Mouse (Mus musculus): ENCODE results near the gene Pglyrp1. TPM values are rescaled to one million over a fixed set of nuclear protein-coding genes. Genes with fewer than 3 reads are reported as not detected.

Pglyrp1 gene
- polyA plus RNA-seq, 1 experiment, result 0.11 TPM

DNA sequence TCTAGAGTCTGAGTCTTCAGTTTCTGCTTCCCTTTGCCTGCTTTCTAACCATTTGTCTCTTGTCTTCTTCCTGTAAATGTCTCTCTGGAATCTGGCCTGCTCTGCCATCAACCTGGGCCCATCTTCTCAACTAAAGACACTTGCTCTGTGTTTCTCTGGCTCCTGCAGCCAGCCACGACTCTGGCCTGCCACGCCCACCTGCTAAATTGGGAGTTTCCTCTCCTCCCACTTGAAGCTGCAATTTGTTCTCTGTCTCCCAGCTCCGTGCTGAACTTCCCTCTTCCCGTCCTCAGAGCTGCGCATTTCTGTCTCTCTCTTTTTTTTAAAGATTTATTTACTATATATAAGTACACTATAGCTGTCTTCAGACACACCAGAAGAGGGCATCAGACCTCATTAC, 26.3 kb upstream of the Pglyrp1 start:
- no peaks in the 10 kb centered on the region for H3K36me3 ChIP-seq (ENCODE audit: control insufficient read depth)
- TF ChIP-seq GATA1 (IDR thresholded peaks at IDR 0.05; ENCODE audit: low read length), result no peak
- TF ChIP-seq TAL1 (IDR thresholded peaks at IDR 0.05; ENCODE audit: low read length), result no peak
- no peaks in the 10 kb centered on the region for H3K27me3 ChIP-seq (ENCODE audit: control insufficient read depth)
- H3K4me3 ChIP-seq (replicated peaks), result no peak overlapping the region
- no peaks in the 10 kb centered on the region for H3K9me3 ChIP-seq (ENCODE audit: control insufficient read depth, low read length)
- H3K4me1 ChIP-seq (ENCODE audit: control insufficient read depth), result peaks cover 4% of the 10 kb centered on the region

DNA sequence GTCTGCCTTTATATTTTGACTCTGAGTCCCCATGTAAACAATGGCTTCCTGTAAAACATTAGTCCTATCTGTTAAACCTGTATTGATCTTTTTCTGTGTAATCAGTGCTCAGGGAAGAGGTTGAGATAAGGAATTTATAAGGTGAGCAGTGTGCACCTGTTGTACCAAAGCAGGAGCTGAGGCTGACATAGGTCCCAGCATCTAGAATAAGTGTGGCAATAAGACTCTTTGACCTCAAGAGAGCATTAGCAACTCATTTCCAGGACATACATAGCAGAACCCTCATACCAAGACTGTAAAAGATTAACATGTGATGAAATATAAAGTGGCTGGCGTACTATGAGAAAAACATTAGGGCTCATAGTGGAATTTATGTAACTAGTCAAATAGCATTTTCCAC, 22.7 kb upstream of the Pglyrp1 start:
- no peaks in the 10 kb centered on the region for H3K9me3 ChIP-seq (ENCODE audit: control insufficient read depth, low read length)
- no peak for TF ChIP-seq TAL1 (IDR thresholded peaks at IDR 0.05; ENCODE audit: low read length)
- no peak for TF ChIP-seq GATA1 (IDR thresholded peaks at IDR 0.05; ENCODE audit: low read length)
- H3K4me1 ChIP-seq (ENCODE audit: control insufficient read depth), result no peaks in the 10 kb centered on the region
- H3K36me3 ChIP-seq (ENCODE audit: control insufficient read depth), result no peaks in the 10 kb centered on the region
- no peaks in the 10 kb centered on the region for H3K27me3 ChIP-seq (ENCODE audit: control insufficient read depth)
- no peak overlapping the region for H3K4me3 ChIP-seq (replicated peaks)

DNA sequence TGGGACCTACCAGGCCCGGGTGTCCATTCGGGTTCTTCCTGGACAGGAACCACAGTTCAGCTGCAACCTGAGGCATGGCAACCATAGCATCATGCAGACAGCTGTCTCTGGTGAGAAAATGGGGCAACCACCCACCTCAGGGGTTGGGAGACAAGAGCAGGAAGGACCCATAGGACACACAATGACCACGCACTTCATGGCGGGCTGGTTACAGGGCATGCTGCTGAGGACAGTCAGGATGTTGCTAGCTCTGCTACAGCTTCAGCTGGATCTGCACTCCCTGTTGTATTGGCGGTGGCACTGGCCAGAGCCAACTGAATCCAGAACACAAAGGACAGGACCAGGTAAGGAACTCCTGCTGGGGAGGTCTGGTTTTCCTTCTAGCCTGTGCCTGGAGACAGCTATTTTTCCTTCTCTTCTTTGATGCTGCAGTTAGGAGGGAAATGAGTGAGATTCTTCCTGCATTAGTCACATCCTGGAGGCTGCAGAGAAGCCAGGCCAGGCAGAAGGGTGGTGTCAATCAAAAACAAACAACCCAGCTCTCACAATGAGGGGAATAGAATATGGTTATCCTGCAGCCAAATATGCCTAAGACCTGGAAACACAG, 12.7 kb upstream of the Pglyrp1 start:
- H3K9me3 ChIP-seq (ENCODE audit: control insufficient read depth, low read length), result peaks cover 3% of the 10 kb centered on the region; the same call in 1 of the 2 replicates
- TF ChIP-seq GATA1 (IDR thresholded peaks at IDR 0.05; ENCODE audit: low read length) (no peak), TAL1 (IDR thresholded peaks at IDR 0.05; ENCODE audit: low read length) (no peak)
- H3K36me3 ChIP-seq (ENCODE audit: control insufficient read depth), result no peaks in the 10 kb centered on the region
- no peaks in the 10 kb centered on the region for H3K4me1 ChIP-seq (ENCODE audit: control insufficient read depth)
- H3K4me3 ChIP-seq (replicated peaks), result no peak overlapping the region
- no peaks in the 10 kb centered on the region for H3K27me3 ChIP-seq (ENCODE audit: control insufficient read depth)

DNA sequence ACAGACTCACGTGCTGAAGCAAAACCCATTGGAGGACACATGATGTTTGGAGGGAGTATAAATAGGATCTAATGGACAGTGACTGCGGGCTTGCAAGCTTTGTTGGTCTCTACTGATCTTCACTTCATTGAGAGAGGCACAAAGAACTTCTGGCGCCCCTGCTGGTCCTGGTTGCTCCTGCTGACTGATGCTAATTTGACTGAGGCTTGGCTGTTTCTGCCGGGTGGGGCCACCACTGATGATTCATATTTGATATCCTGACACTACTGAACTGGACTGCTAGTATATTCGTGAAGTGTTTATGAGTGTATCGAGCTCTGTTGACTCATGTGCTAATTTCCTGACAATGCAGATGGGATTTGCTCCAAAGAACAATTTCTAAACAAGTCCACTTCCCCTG, 8.3 kb upstream of the Pglyrp1 start:
- Histone ChIP-seq H3K4me3 (replicated peaks) (no peak overlapping the region), H3K36me3 (ENCODE audit: control insufficient read depth) (no peaks in the 10 kb centered on the region), H3K27me3 (ENCODE audit: control insufficient read depth) (no peaks in the 10 kb centered on the region), H3K9me3 (ENCODE audit: control insufficient read depth, low read length) (peaks cover 13% of the 10 kb centered on the region), H3K4me1 (ENCODE audit: control insufficient read depth) (no peaks in the 10 kb centered on the region)
- no peak for TF ChIP-seq TAL1 (IDR thresholded peaks at IDR 0.05; ENCODE audit: low read length)

DNA sequence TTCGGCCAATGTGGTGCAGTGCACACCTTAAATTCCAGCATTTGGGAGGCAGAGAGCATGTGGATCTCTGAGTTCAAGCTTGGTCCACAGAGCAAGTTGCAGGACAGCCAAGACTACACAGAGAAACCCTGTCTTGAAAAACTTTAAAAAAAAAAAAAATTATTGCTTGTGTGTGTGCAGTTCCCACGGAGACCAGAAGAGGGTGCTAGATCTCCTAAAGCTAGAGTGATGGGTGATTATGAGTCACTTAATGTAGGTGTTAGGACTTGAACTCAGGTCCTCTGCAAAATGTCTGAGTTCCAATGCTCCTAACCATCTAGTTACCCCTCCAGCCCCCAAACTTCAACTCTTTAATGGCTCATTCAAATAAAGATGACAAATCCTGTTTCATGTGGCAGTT, 2.6 kb upstream of the Pglyrp1 start:
- Histone ChIP-seq H3K4me1 (ENCODE audit: control insufficient read depth) (no peaks in the 10 kb centered on the region), H3K4me3 (replicated peaks) (no peak overlapping the region), H3K9me3 (ENCODE audit: control insufficient read depth, low read length) (peaks cover 15% of the 10 kb centered on the region), H3K36me3 (ENCODE audit: control insufficient read depth) (no peaks in the 10 kb centered on the region), H3K27me3 (ENCODE audit: control insufficient read depth) (peaks cover 8% of the 10 kb centered on the region)
- no peak for TF ChIP-seq TAL1 (IDR thresholded peaks at IDR 0.05; ENCODE audit: low read length)
- TF ChIP-seq GATA1 (IDR thresholded peaks at IDR 0.05; ENCODE audit: low read length), result no peak

DNA sequence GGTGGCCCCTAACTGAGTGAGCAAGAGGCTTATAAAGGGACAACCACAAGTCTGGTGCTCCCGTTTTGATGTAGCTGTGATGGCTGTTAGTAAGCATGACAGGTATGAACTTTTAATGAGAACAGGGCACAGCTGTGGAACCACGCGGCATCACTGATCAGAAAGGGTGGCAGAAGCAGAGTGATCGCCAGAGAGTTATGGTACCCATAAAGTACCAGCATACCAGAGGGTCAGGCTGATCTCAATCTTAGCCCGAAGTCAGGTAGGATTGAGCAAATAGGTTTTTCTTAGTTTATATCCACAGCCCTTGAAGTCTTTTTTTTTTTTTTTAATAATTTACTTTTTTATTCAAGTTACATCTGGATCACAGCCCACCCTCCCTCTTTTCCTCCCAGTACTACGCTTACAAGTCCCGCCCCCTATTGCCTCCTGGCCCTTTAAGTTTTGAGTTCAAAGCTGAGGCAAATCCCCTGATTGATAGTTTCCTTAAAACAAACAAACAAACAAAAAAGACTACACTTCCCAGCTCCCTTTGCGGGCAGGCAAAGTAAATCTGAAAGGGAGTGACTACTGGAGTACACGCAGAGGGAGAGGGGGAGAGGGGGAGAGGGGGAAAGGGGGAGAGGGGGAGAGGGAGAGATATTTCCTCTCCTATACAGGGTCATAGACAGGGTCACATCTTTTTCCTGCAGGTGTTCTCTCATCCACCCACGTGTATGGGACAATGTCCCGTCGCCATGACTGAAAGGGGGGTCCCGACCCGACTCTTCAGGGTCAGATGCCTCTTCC, 1.1 kb downstream of the Pglyrp1 start:
- no peak for TF ChIP-seq GATA1 (IDR thresholded peaks at IDR 0.05; ENCODE audit: low read length)
- no peak for TF ChIP-seq TAL1 (IDR thresholded peaks at IDR 0.05; ENCODE audit: low read length)
- peaks cover 7% of the 10 kb centered on the region for H3K9me3 ChIP-seq (ENCODE audit: control insufficient read depth, low read length)
- H3K4me3 ChIP-seq (replicated peaks), result no peak overlapping the region

DNA sequence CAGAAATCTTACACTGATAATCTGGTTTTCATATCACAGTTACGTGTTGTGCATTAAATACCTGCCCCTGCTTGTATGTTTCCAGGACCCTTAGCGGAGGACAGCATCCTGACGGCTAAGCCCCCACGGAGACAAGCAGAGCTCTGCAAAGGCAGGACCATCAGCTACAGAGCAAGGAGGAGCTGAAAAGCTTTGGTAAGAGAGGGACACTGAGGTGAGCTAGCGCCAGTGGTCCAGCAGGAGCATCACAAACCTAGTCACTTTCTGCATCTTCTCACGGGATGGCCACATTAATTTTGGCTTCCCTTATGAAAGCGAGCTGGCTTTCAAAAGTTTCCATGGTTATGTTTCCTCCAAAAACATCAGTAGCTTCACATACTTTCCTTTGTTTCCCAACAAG, 1.7 kb downstream of the Pglyrp1 start:
- no peaks in the 10 kb centered on the region for H3K4me1 ChIP-seq (ENCODE audit: control insufficient read depth)
- peaks cover 8% of the 10 kb centered on the region for H3K27me3 ChIP-seq (ENCODE audit: control insufficient read depth)
- H3K9me3 ChIP-seq (ENCODE audit: control insufficient read depth, low read length), result peaks cover 5% of the 10 kb centered on the region
- TF ChIP-seq TAL1 (IDR thresholded peaks at IDR 0.05; ENCODE audit: low read length) (no peak), GATA1 (IDR thresholded peaks at IDR 0.05; ENCODE audit: low read length) (no peak)
- no peaks in the 10 kb centered on the region for H3K36me3 ChIP-seq (ENCODE audit: control insufficient read depth)
- no peak overlapping the region for H3K4me3 ChIP-seq (replicated peaks)

More for the DNA sequence above, 1.1 kb downstream of the Pglyrp1 start:
- no peaks in the 10 kb centered on the region for H3K36me3 ChIP-seq (ENCODE audit: control insufficient read depth)
- peaks cover 8% of the 10 kb centered on the region for H3K27me3 ChIP-seq (ENCODE audit: control insufficient read depth)
- H3K4me1 ChIP-seq (ENCODE audit: control insufficient read depth), result no peaks in the 10 kb centered on the region

DNA sequence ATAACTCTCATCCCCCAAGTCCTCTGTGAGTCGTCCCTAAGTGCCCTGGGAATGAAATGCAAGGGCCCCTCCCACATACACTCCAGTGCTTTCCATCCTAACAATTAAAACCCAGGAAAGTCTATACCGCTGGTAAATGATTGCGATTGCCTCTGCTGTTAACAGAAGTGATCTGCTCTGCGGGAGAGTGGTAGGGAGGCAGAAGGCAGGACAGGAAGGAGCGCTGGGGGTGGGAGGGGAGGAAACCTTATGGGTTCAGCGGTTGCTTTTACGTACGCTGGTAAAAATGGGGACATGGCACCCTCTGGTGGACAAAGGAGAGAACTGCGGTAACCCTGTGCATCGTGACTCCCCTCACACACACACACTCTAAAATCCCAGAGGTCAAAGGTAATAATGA, 2.1 kb downstream of the Pglyrp1 start:
- Histone ChIP-seq H3K36me3 (ENCODE audit: control insufficient read depth) (no peaks in the 10 kb centered on the region), H3K9me3 (ENCODE audit: control insufficient read depth, low read length) (peaks cover 3% of the 10 kb centered on the region; the same call in 1 of the 2 replicates), H3K4me3 (replicated peaks) (no peak overlapping the region), H3K4me1 (ENCODE audit: control insufficient read depth) (no peaks in the 10 kb centered on the region), H3K27me3 (ENCODE audit: control insufficient read depth) (peaks cover 8% of the 10 kb centered on the region)
- TF ChIP-seq GATA1 (IDR thresholded peaks at IDR 0.05; ENCODE audit: low read length), result no peak
- no peak for TF ChIP-seq TAL1 (IDR thresholded peaks at IDR 0.05; ENCODE audit: low read length)

DNA sequence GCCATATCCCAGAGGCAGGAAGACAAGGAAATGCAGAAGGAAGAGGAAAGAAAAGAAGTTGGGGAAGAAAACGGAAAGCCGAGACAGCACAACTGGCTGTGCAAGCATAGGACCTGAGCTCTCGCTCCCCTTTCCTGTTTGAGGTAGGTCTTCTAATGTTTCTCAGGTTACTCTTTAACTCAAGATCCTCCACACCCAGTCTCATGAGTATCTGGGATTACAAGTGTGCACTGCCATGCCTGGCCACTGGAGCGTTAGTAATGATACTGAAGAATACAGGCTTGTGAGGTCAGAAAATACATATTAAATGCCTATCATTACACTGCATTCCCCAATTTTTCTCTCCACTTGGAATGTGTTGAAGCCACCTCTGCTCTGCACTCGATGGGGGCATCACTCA, 4.2 kb downstream of the Pglyrp1 start:
- no peak overlapping the region for H3K4me3 ChIP-seq (replicated peaks)
- no peak for TF ChIP-seq TAL1 (IDR thresholded peaks at IDR 0.05; ENCODE audit: low read length)
- TF ChIP-seq GATA1 (IDR thresholded peaks at IDR 0.05; ENCODE audit: low read length), result no peak
- peaks cover 8% of the 10 kb centered on the region for H3K27me3 ChIP-seq (ENCODE audit: control insufficient read depth)

More for the DNA sequence above, 4.2 kb downstream of the Pglyrp1 start:
- no peaks in the 10 kb centered on the region for H3K4me1 ChIP-seq (ENCODE audit: control insufficient read depth)
- H3K9me3 ChIP-seq (ENCODE audit: control insufficient read depth, low read length), result no peaks in the 10 kb centered on the region
- H3K36me3 ChIP-seq (ENCODE audit: control insufficient read depth), result no peaks in the 10 kb centered on the region
